8 mouse cellular contexts compared by ENCODE assay signal in the genomic region with DNA sequence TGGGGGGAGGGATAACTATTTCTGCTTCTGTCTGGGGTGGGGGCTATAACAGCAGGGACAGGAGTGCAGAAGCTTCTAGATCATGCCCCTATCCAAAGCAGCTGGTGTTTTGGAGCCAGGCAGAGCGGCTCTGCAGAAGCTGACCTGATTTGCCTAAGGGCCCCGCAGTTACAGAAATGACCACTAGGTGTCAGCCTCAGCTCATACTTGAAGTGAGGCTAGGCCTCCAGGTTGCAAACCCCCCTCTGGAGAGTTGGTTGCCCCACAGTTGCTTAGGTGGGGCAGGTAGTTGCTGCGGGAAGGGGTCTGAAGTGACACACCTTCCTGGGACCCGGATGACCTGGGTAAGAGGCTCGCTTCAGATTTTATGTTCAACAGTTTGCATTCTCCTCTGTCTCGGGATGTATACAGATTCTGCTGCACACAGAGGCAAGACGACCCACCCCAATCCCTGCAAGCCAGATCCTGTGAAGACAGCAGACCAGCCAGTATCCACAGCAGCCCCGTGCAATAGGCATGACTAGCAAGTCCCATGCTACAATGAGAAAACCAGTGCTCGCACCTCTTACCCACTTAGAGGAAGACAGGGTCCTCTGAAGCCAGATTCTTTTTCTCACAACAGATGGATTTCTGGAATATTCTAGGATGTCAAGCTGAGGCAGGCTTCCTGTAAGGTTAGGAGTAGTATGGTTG. TPM values are rescaled to one million over a fixed set of nuclear protein-coding genes. Genes with fewer than 3 reads are reported as not detected.
DNase-seq lines count a peak whose midpoint lies in the region; ATAC-seq and TF ChIP-seq lines count a peak whose summit lies in the region.

No protein-coding gene starts in this region.

- TF ChIP-seq EP300 in stomach, postnatal 0 days (optimal IDR thresholded peaks at IDR 0.05), result no peak

- no peak for TF ChIP-seq POLR2A in limb, embryonic 14.5 days (IDR thresholded peaks at IDR 0.05; ENCODE audit: borderline replicate concordance, extremely low read depth, insufficient read depth, insufficient read length)

- peak; percentile 88 to 92 for DNase-seq in left cerebral cortex, adult 18-20 months (ENCODE audit: low spot score in 2 of 2)
- no peak for DNase-seq in left cerebral cortex, adult 11 months (ENCODE audit: low spot score)
- DNase-seq in cerebellum, postnatal 14 days, result peak; percentile 94 to 95
- DNase-seq in frontal cortex, postnatal 36 days (ENCODE audit: low spot score in 2 of 2), result peak; percentile 88 to 94
- DNase-seq in induced T-regulatory cell, adult 2 months (ENCODE audit: low read depth), result peak; percentile 88
- DNase-seq in limb, embryonic 14.5 days (ENCODE audit: low spot score), result peak; percentile 87
- DNase-seq in stomach, postnatal 0 days (ENCODE audit: low spot score), result peak; percentile 86

- no peaks in the 10 kb centered on the region for H3K9me3 ChIP-seq in limb, embryonic 14.5 days (ENCODE audit: control insufficient read depth, low read length)
- H3K9me3 ChIP-seq in neural tube, embryonic 13.5 days, result no peaks in the 10 kb centered on the region
- no peaks in the 10 kb centered on the region for H3K9me3 ChIP-seq in stomach, postnatal 0 days (ENCODE audit: control insufficient read depth, low read length)

- peak; percentile 96 for TF ChIP-seq CTCF in stomach, postnatal 0 days (IDR thresholded peaks at IDR 0.05; ENCODE audit: low read depth)

- no peak overlapping the region for H3K4me3 ChIP-seq in limb, embryonic 14.5 days (replicated peaks; ENCODE audit: low read length)
- no peak overlapping the region for H3K4me3 ChIP-seq in neural tube, embryonic 13.5 days
- H3K4me3 ChIP-seq in stomach, postnatal 0 days (ENCODE audit: low read depth, low read length), result no peak overlapping the region

- H3K4me1 ChIP-seq in limb, embryonic 14.5 days (ENCODE audit: control insufficient read depth, insufficient read depth, low read length), result peaks cover 25% of the 10 kb centered on the region
- peaks cover 34% of the 10 kb centered on the region for H3K4me1 ChIP-seq in neural tube, embryonic 13.5 days (replicated peaks)
- H3K4me1 ChIP-seq in stomach, postnatal 0 days (replicated peaks; ENCODE audit: control insufficient read depth, insufficient read depth), result peaks cover 4% of the 10 kb centered on the region

- 0 out of 2 replicates have a peak, but pooled peaks cover 4% of the 10 kb centered on the region for H3K27me3 ChIP-seq in limb, embryonic 14.5 days (ENCODE audit: control insufficient read depth, insufficient read depth, low read length)
- H3K27me3 ChIP-seq in neural tube, embryonic 13.5 days, result peaks cover 22% of the 10 kb centered on the region
- H3K27me3 ChIP-seq in stomach, postnatal 0 days (ENCODE audit: control insufficient read depth, insufficient read depth, low read length), result no peaks in the 10 kb centered on the region

- no peak overlapping the region for H3K27ac ChIP-seq in limb, embryonic 14.5 days (replicated peaks; ENCODE audit: low read depth, low read length)
- H3K27ac ChIP-seq in neural tube, embryonic 13.5 days (replicated peaks), result no peak overlapping the region
- no peak overlapping the region for H3K27ac ChIP-seq in stomach, postnatal 0 days (replicated peaks)

- H3K36me3 ChIP-seq in limb, embryonic 14.5 days (ENCODE audit: control insufficient read depth, insufficient read depth, low read length), result no peaks in the 10 kb centered on the region
- H3K36me3 ChIP-seq in neural tube, embryonic 13.5 days, result no peaks in the 10 kb centered on the region
- no peaks in the 10 kb centered on the region for H3K36me3 ChIP-seq in stomach, postnatal 0 days (ENCODE audit: control insufficient read depth, insufficient read depth, low read length)

- ATAC-seq in limb, embryonic 14.5 days (ENCODE audit: low FRiP score, low read depth), result peak; percentile 53; the same call in 1 of the 2 replicates
- peak; percentile 3; the same call in 1 of the 2 replicates for ATAC-seq in neural tube, embryonic 13.5 days (ENCODE audit: low read depth)
- ATAC-seq in stomach, postnatal 0 days (ENCODE audit: low FRiP score, low TSS enrichment), result no peak

- H3K9ac ChIP-seq in limb, embryonic 14.5 days (ENCODE audit: low read depth, low read length, severe bottlenecking), result no peak overlapping the region
- H3K9ac ChIP-seq in neural tube, embryonic 13.5 days, result no peak overlapping the region
- no peak overlapping the region for H3K9ac ChIP-seq in stomach, postnatal 0 days (ENCODE audit: low read length)

- no peak overlapping the region for H3K4me2 ChIP-seq in limb, embryonic 14.5 days (replicated peaks; ENCODE audit: low read depth, low read length, severe bottlenecking)
- H3K4me2 ChIP-seq in neural tube, embryonic 13.5 days, result no peak overlapping the region
- H3K4me2 ChIP-seq in stomach, postnatal 0 days (replicated peaks; ENCODE audit: low read depth), result no peak overlapping the region

- WGBS in limb, embryonic 14.5 days, result 21% methylated on average over 9 of the region's 9 CpGs
- 29% methylated on average over 9 of the region's 9 CpGs for WGBS in neural tube, embryonic 13.5 days
- 20% methylated on average over 9 of the region's 9 CpGs for WGBS in stomach, postnatal 0 days

RNA-seq across cellular contexts. Expression of a gene that starts 2.3 kb away (rescaled TPM):
- total RNA-seq in left cerebral cortex, adult 18-20 months (2021), result not detected
- polyA plus RNA-seq in limb, embryonic 14.5 days (2012; rRNA removed), result 0.15 TPM in 1 of 2 replicates, not detected in the other
- 0.58 TPM in 1 of 2 replicates, not detected in the other for polyA plus RNA-seq in limb, embryonic 14.5 days (2014; fragmentation: Nextera tagmentation; extraction: Ambion mirVana)
- polyA plus RNA-seq in neural tube, embryonic 13.5 days (2015; fragmentation: Nextera tagmentation; extraction: Ambion mirVana), result not detected in 2 replicates
- polyA plus RNA-seq in stomach, postnatal 0 days (2015; fragmentation: Nextera tagmentation; extraction: Ambion mirVana), result not detected in 2 replicates

RNA-seq across cellular contexts. Expression of a gene that starts 44.6 kb away (rescaled TPM):
- total RNA-seq in left cerebral cortex, adult 18-20 months (2021), result 100 to 1,000 TPM; 158 to 170 TPM
- polyA plus RNA-seq in limb, embryonic 14.5 days (2012; rRNA removed), result 90.7 and 113 TPM in 2 replicates
- 24.5 and 28.5 TPM in 2 replicates for polyA plus RNA-seq in limb, embryonic 14.5 days (2014; fragmentation: Nextera tagmentation; extraction: Ambion mirVana)
- 127 and 134 TPM in 2 replicates for polyA plus RNA-seq in neural tube, embryonic 13.5 days (2015; fragmentation: Nextera tagmentation; extraction: Ambion mirVana)
- 40.9 and 45.0 TPM in 2 replicates for polyA plus RNA-seq in stomach, postnatal 0 days (2015; fragmentation: Nextera tagmentation; extraction: Ambion mirVana)

RNA-seq across cellular contexts. Expression of a gene that starts 45.2 kb away (rescaled TPM):
- total RNA-seq in left cerebral cortex, adult 18-20 months (2021), result 10 to 100 TPM; 42.0 to 45.8 TPM
- polyA plus RNA-seq in limb, embryonic 14.5 days (2012; rRNA removed), result 98.3 and 113 TPM in 2 replicates
- 146 and 147 TPM in 2 replicates for polyA plus RNA-seq in limb, embryonic 14.5 days (2014; fragmentation: Nextera tagmentation; extraction: Ambion mirVana)
- 101 and 124 TPM in 2 replicates for polyA plus RNA-seq in neural tube, embryonic 13.5 days (2015; fragmentation: Nextera tagmentation; extraction: Ambion mirVana)
- 163 TPM in 2 replicates for polyA plus RNA-seq in stomach, postnatal 0 days (2015; fragmentation: Nextera tagmentation; extraction: Ambion mirVana)
